Mouse (Mus musculus) erythroblast, embryonic 14.5 days (primary cell): Measurements from ENCODE around the gene Nup214.

ENCODE experiments used
- GATA1 ChIP-seq: IDR thresholded peaks from 2 replicates; pipeline ENCODE4 v1.6.1; 2012; ENCODE audit warnings: low read length, inconsistent platforms, mixed read lengths
- TAL1 ChIP-seq: IDR thresholded peaks from 3 replicates; pipeline ENCODE4 v1.6.1; 2012; ENCODE audit warnings: low read length, inconsistent platforms, mixed read lengths

DNA sequence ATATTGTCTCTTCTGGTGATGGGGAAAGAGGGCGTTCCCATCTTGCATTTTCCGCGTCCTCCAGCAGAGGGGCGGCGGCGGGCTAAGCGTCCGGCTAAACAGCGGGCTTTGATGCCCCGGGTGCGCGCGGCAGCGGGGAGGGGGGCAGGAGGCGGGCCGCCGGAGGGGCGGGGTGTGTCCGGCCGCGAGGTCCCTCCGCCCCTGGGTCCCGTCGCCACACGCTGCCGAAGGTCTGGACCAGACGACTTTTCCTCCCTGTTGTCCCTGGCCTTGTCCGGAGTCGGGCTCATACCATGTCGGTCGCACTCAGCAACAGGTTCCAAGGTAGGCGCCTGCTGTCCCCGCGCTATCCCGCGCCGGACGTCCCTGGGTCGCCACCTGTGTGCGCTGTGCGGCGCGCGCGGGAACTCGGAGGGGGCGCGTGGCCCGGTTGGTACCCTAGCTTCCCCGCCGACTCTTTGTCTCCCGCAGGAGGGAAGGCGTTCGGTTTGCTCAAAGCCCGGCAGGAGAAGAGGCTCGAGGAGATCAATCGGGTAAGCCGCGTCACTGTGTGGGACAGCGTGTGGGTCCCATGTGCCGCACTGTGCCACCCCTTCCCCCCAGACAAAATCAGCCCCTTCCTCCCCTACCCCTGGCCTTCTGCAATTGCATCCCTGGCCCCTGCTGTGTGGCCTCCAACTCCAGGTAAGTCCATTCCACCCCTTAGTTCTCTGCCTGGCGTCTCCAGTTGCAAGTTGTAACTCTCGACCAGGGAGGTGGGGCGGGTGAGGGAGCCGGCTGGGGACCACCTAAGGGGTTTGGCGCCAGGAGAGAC, 24.0 kb upstream of the Nup214 start, which contains the start of gene Aif1l:
- TF ChIP-seq GATA1 (no peak), TAL1 (no peak)
